Mouse (Mus musculus) CD4-positive, CD25-positive, alpha-beta regulatory T cell, adult 4 months (primary cell): ENCODE data around the gene Gm37596. TPM values are rescaled to one million over a fixed set of nuclear protein-coding genes. Genes with fewer than 3 reads are reported as not detected.
"Not testable (repeated sequence)": the region's sequence is repeated elsewhere in the genome, so short reads cannot be mapped to it uniquely, and the experiment has no call there.

Experiments used
- ATAC-seq: one replicate; pipeline ENCODE4 v1.8.0; 2017
- polyA plus RNA-seq, 2 experiments: library from polyadenylated mRNA; unstranded; fragments of 100-300 nt; shearing (Covaris generic); gene quantifications; one replicate each; pipeline ENCODE4 v1.2.1; 2017

Gene Gm37596
- not detected for polyA plus RNA-seq

GRCm38 (mm10) chr3:93692970-93693369 is at the start of gene Gm37596:
Gm37596 (minus strand) TSS chr3:93693070.
- ATAC-seq: not testable (repeated sequence)

GRCm38 (mm10) chr3:93708969-93709637 is 16.2 kb upstream of the Gm37596 start:
- not testable (repeated sequence) for ATAC-seq

DNA sequence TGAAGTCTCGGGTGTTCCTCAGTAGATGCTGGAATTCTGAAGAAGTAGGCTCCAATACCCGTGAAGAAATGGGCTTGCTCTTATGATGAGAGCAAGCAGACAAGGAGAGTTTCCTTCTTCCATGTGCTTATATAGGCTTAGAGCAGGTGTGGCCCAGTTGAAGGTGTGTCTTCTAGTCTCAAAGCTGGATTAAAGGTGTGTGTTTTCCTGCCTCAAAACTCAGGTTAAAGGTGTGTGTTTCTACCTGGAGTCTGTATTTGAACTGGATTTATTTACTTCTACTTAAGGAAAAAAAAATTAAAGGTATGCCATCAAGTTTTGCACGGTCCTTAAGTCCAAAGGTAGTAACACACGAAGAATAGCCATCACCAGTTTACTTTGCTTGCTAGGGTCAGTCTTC is 16.7 kb downstream of the Gm37596 start, which contains the start of gene Tdpoz1:
Tdpoz1 (minus strand) TSS at position 101 of the 400 bp plus-strand sequence.
- not testable (repeated sequence) for ATAC-seq

- not testable (repeated sequence) for ATAC-seq
Observed at GRCm38 (mm10) chr3:93670805-93671503, 21.9 kb downstream of the Gm37596 start.

GRCm38 (mm10) chr3:93654260-93654659 is 38.6 kb downstream of the Gm37596 start:
- ATAC-seq: no peak

DNA sequence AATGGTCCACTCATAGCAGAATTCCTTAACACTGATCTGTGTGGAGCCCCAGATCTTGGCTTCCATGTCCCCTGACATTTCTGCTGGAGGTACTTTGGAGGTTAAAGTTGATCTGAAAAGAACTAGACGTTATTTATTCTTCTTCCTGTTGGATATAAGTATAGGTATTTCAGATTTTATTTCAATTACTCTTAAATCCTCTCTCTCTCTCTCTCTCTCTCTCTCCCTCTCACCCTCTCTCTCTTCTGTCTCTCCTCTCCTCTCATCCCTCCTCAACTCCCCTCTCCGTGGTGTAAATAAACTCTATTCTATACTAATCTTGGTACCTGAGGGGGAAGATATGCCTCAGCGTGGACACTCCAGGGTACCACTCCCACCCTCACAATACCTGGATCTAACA is 40.3 kb downstream of the Gm37596 start, which contains the start of gene Tdpoz2:
Tdpoz2 (minus strand) TSS at position 101 of the 400 bp plus-strand sequence.
- ATAC-seq: no peak

Other genes with a start within 250 kb of the Gm37596 start
- not detected for gene Tchhl1, start 224.3 kb downstream of the Gm37596 start, polyA plus RNA-seq
- gene S100a11, start 172.6 kb downstream of the Gm37596 start, polyA plus RNA-seq: 100 to 1,000 TPM; 613 to 644 TPM
- gene S100a10, start 138.0 kb downstream of the Gm37596 start, polyA plus RNA-seq: 100 to 1,000 TPM; 693 to 848 TPM
- not detected for gene Tdpoz2, start 40.4 kb downstream of the Gm37596 start, polyA plus RNA-seq
- gene Tdpoz1, start 16.8 kb downstream of the Gm37596 start, polyA plus RNA-seq: not detected
- gene Gm5773, start 79.9 kb upstream of the Gm37596 start, polyA plus RNA-seq: not detected
- gene Tdpoz4, start 103.3 kb upstream of the Gm37596 start, polyA plus RNA-seq: not detected
- gene Tdpoz3, start 132.9 kb upstream of the Gm37596 start, polyA plus RNA-seq: not detected